Mouse (Mus musculus) ovary, adult 18-20 months (tissue): ENCODE results near the gene Olfr641.

ENCODE experiments used
- DNase-seq: peaks from one replicate; pipeline ENCODE4 v3.0.0; 2022; ENCODE audit warnings: low spot score, mixed read lengths

The Olfr641 gene

GRCm38 (mm10) chr7:104035145-104035544 lies at the start of gene Olfr641:
Olfr641 (plus strand) TSS chr7:104035445.
- DNase-seq: no peak

- no peak for DNase-seq
These were observed 36.8 kb upstream of the Olfr641 start, which contains the start of gene Olfr638 for GRCm38 (mm10) chr7:103998446-103998845. Olfr638 (plus strand) TSS chr7:103998746.

GRCm38 (mm10) chr7:103999124-103999523 lies 36.1 kb upstream of the Olfr641 start:
- DNase-seq: no peak

GRCm38 (mm10) chr7:104017203-104017602 lies 18.0 kb upstream of the Olfr641 start, which contains the start of gene Olfr639:
Olfr639 (minus strand) TSS chr7:104017303.
- DNase-seq: no peak

- no peak for DNase-seq
These were observed 16.3 kb upstream of the Olfr641 start for GRCm38 (mm10) chr7:104018953-104019352.

- DNase-seq: no peak
These were observed 13.6 kb upstream of the Olfr641 start for GRCm38 (mm10) chr7:104021651-104022050.

- DNase-seq: no peak
These were observed 9.8 kb upstream of the Olfr641 start, which contains the start of gene Olfr640 for GRCm38 (mm10) chr7:104025473-104025872. Olfr640 (minus strand) TSS chr7:104025573.

- DNase-seq: no peak
These were observed 8.3 kb upstream of the Olfr641 start for GRCm38 (mm10) chr7:104026978-104027377.

GRCm38 (mm10) chr7:104050745-104051144 lies 15.5 kb downstream of the Olfr641 start:
- DNase-seq: no peak

GRCm38 (mm10) chr7:104052566-104052965 lies 17.3 kb downstream of the Olfr641 start, which contains the start of gene Olfr642:
Olfr642 (minus strand) TSS chr7:104052666.
- no peak for DNase-seq

GRCm38 (mm10) chr7:104059215-104059614 lies 24.0 kb downstream of the Olfr641 start:
- DNase-seq: no peak

GRCm38 (mm10) chr7:104061345-104061744 lies 26.1 kb downstream of the Olfr641 start, which contains the start of gene 4930516K23Rik:
4930516K23Rik (minus strand) TSS chr7:104061445.
- DNase-seq: no peak

- DNase-seq: no peak
These were observed 36.5 kb downstream of the Olfr641 start, which contains the start of gene Olfr644 for GRCm38 (mm10) chr7:104071769-104072168. Olfr644 (minus strand) TSS chr7:104071869.

- no peak for DNase-seq
These were observed 50.1 kb downstream of the Olfr641 start, which contains the start of gene Olfr645 for GRCm38 (mm10) chr7:104085365-104085764. Olfr645 (minus strand) TSS chr7:104085465.
